In genomic region chrX:99567367-99568164, GRCm38 (mm10) we compare ENCODE assay signal across 8 mouse cellular contexts.
DNase-seq lines count a peak whose midpoint lies in the region; ATAC-seq and TF ChIP-seq lines count a peak whose summit lies in the region.

No protein-coding gene starts in this region.

- H3K27me3 ChIP-seq in kidney, embryonic 15.5 days: peaks cover 78% of the 10 kb centered on the region
- H3K27me3 ChIP-seq in hindbrain, embryonic 16.5 days (replicated peaks; ENCODE audit: control insufficient read depth, insufficient read depth, low read length): peaks cover 18% of the 10 kb centered on the region
- peaks cover 12% of the 10 kb centered on the region for H3K27me3 ChIP-seq in midbrain, embryonic 16.5 days (ENCODE audit: control insufficient read depth, insufficient read depth, low read depth, low read length)

- DNase-seq in kidney, adult 18-20 months: no peak
- DNase-seq in embryo, embryonic 9.5 days (ENCODE audit: extremely low spot score): peak; percentile 60
- DNase-seq in urinary bladder, postnatal 10 days (ENCODE audit: low spot score): no peak
- DNase-seq in thymus, postnatal 10 days (ENCODE audit: low spot score in 2 of 2): no peak
- no peak for DNase-seq in left cerebral cortex, adult 2 months (ENCODE audit: extremely low spot score in 1 of 2, low spot score in 2 of 2)

- peak overlapping the region; percentile 46; the same call in 1 of the 2 replicates for H3K27ac ChIP-seq in kidney, embryonic 15.5 days
- H3K27ac ChIP-seq in hindbrain, embryonic 16.5 days (ENCODE audit: low read depth, low read length): peak overlapping the region; percentile 67
- peak overlapping the region; percentile 38; the same call in 1 of the 2 replicates for H3K27ac ChIP-seq in midbrain, embryonic 16.5 days (ENCODE audit: low read length)
- no peak overlapping the region for H3K27ac ChIP-seq in left cerebral cortex, adult 2 months

- no peaks in the 10 kb centered on the region for H3K36me3 ChIP-seq in kidney, embryonic 15.5 days
- no peaks in the 10 kb centered on the region for H3K36me3 ChIP-seq in hindbrain, embryonic 16.5 days (ENCODE audit: control insufficient read depth, insufficient read depth, low read length)
- H3K36me3 ChIP-seq in midbrain, embryonic 16.5 days (ENCODE audit: control insufficient read depth, insufficient read depth, low read length): no peaks in the 10 kb centered on the region

- H3K9me3 ChIP-seq in kidney, embryonic 15.5 days (replicated peaks): no peaks in the 10 kb centered on the region
- H3K9me3 ChIP-seq in hindbrain, embryonic 16.5 days (ENCODE audit: control insufficient read depth, low read length): no peaks in the 10 kb centered on the region
- H3K9me3 ChIP-seq in midbrain, embryonic 16.5 days (replicated peaks; ENCODE audit: control insufficient read depth, low read length, poor library complexity, severe bottlenecking): no peaks in the 10 kb centered on the region

- 26% methylated on average over 26 of the region's 28 CpGs for WGBS in kidney, embryonic 15.5 days
- WGBS in hindbrain, embryonic 16.5 days: 25% methylated on average over 24 of the region's 28 CpGs
- whole genome bisulfite sequencing in midbrain, embryonic 16.5 days: 23% methylated on average over 28 of the region's 28 CpGs

- peak; percentile 79 for ATAC-seq in kidney, embryonic 15.5 days (replicated peaks; ENCODE audit: low FRiP score)
- ATAC-seq in hindbrain, embryonic 16.5 days: peak; percentile 83
- ATAC-seq in midbrain, embryonic 16.5 days: peak; percentile 73

- H3K9ac ChIP-seq in kidney, embryonic 15.5 days: no peak overlapping the region
- no peak overlapping the region for H3K9ac ChIP-seq in hindbrain, embryonic 16.5 days (ENCODE audit: low read depth, low read length)
- 0 out of 2 replicates have a peak overlapping the region, but pooled peaks have one; percentile 7 for H3K9ac ChIP-seq in midbrain, embryonic 16.5 days (ENCODE audit: low read depth, low read length)

- peaks cover 12% of the 10 kb centered on the region for H3K4me1 ChIP-seq in kidney, embryonic 15.5 days
- H3K4me1 ChIP-seq in hindbrain, embryonic 16.5 days (ENCODE audit: control insufficient read depth, insufficient read depth, low read depth, low read length): peaks cover 2% of the 10 kb centered on the region; the same call in 1 of the 2 replicates
- H3K4me1 ChIP-seq in midbrain, embryonic 16.5 days (ENCODE audit: control insufficient read depth, insufficient read depth, low read length): peaks cover 5% of the 10 kb centered on the region; the same call in 1 of the 2 replicates

- intact Hi-C loops in left cerebral cortex, adult 2 months (cut with DNase I): no loop called here

- H3K4me2 ChIP-seq in kidney, embryonic 15.5 days: peak overlapping the region; percentile 50
- peak overlapping the region; percentile 44 for H3K4me2 ChIP-seq in hindbrain, embryonic 16.5 days (ENCODE audit: low read length)
- peak overlapping the region; percentile 41 for H3K4me2 ChIP-seq in midbrain, embryonic 16.5 days (ENCODE audit: low read length)

- peak overlapping the region; percentile 15; the same call in 1 of the 2 replicates for H3K4me3 ChIP-seq in kidney, embryonic 15.5 days (replicated peaks)
- no peak overlapping the region for H3K4me3 ChIP-seq in hindbrain, embryonic 16.5 days (ENCODE audit: low read length)
- no peak overlapping the region for H3K4me3 ChIP-seq in midbrain, embryonic 16.5 days (ENCODE audit: low read depth, low read length)
- no peak overlapping the region for H3K4me3 ChIP-seq in left cerebral cortex, adult 2 months

- TF ChIP-seq CTCF in left cerebral cortex, adult 2 months (IDR thresholded peaks at IDR 0.05): no peak
